Mouse (Mus musculus) T-cell, adult 2 months (primary cell): ENCODE data around the gene Arid5a.

ENCODE experiments used
- DNase-seq: peaks from one replicate; pipeline ENCODE4 v3.0.0; 2022; ENCODE audit warnings: low spot score

The Arid5a gene

DNA sequence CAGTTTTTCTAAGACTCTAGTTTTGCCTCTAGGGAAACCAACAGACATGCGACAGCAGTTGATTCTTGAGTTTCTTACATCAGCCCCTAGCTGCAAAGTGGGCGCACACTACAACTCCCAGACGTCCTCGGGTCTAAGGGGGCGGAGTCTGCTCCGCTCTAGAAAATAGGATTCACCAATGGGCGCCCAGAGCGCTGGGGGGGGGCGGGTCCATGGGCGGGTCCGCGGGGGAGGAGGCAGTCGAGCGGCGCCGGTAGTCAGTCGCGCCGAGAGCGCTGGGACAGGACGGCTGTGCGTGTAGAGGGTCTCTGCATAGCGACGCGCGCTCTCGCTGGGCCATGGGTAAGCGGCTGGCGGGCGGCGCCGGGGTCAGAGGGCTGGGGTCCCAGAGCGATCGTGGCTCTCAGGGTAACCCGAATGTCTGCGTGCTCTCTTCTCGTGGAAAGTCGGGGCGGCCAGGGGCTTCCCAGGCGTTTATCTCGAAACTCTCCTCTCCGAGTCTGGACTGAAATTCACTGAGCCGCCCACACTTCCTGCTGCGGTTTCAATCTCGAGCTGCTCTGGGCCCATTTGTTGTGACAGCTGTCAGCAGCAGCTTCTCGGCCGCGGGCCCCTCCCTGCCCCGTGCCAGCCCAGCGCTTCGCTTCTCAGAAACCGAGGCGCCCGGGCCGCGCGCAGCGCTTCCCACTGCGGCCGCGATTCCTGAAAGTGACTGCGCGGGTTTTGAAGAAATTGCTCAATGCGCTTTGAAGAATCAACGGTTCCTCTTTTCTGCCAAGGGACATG is at the start of gene Arid5a:
TSS of gene Arid5a (plus strand) at position 239 of the 786 bp plus-strand sequence.
- peak; percentile 95 for DNase-seq

DNA sequence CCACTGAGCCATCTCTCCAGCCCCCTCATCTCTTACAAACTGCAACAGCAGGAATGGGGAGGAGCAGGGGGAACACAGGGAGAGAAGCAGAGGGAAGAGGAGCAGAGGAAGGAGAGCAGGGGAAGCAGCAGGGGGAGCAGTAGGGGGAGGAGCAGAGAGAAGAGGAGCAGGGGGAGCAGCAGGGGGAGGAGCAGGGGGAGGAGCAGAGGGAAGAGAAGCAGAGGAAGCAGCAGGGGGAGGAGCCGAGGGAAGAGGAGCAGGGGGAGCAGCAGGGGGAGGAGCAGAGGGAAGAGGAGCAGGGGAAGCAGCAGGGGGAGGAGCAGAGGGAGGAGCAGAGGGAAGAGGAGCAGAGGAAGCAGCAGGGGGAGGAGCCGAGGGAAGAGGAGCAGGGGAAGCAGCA is 48.9 kb upstream of the Arid5a start:
- DNase-seq, result no peak

DNA sequence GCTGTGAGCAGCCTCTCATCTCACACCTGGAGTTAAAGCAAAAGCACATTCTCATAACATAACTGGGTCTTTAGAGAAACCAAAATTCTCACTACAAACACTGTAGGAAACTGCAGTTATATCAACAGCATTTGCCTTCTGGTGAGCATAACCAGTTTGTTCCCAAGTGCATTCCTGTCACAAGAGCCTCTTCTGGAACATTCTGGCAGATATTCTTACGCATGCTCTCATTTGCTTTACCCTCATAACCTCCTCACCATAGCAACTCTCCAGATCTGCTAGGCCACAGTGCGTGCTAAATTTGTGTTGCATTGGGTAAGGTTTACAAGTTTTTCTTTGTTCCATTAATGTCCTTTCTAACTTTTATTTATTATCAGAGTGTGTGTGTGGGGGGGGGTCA is 48.3 kb upstream of the Arid5a start:
- no peak for DNase-seq

DNA sequence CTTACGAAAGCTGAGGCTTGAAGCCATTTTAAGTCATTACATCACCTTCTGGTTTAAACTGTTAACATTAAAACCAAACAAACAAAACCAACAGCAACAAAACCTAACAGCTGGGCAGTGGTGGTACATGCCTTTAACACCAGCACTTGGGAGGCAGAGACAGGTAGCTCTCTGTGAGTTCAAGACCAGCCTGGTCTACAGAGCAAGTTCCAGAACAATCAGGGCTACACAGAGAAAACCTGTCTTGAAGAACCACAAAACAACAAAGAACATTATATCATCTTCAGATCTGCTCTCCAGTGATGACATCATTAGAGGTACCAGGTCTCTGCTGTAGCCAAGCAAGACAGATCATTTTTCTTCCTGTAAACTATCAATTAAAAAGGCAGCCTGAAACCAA is 47.1 kb upstream of the Arid5a start:
- DNase-seq, result peak; percentile 56

DNA sequence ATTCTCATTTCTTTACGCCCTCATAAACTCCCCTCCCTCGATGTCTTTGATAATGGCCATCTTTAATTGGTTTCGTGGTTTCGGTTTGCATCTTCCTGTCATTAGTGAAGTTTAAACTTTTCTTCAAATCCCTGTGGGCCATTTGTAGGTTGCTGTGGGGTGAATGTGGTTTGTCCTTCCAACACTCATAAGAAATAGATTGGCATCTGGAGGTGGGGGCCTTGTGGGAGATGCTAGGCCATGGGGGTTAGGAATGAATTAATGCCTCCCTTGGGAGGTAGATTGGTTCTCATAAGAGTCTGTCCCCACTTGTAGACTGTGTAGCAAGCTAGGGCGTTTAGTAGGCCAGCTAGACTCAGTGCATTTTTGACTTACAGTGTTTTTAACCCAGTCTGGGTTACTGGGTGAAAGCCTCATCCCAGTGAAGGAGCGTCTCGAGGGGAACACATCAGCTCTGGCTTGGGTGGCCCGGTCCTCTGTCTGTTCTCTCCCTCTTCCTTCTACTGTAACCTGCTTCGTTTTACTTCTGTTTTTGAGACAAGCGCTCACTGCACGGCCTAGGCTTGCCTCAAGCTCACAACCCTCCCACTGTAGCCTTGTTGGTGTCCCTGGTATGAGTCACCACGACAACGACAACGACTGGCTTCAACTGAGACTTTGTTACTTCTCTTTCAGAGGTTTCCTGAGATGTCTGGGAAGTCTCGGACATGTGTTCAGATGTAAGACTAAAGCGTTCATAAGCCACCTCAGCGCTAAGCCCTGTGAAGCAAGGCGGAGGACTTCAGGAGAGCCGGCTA is 45.6 kb upstream of the Arid5a start:
- DNase-seq, result peak; percentile 66

DNA sequence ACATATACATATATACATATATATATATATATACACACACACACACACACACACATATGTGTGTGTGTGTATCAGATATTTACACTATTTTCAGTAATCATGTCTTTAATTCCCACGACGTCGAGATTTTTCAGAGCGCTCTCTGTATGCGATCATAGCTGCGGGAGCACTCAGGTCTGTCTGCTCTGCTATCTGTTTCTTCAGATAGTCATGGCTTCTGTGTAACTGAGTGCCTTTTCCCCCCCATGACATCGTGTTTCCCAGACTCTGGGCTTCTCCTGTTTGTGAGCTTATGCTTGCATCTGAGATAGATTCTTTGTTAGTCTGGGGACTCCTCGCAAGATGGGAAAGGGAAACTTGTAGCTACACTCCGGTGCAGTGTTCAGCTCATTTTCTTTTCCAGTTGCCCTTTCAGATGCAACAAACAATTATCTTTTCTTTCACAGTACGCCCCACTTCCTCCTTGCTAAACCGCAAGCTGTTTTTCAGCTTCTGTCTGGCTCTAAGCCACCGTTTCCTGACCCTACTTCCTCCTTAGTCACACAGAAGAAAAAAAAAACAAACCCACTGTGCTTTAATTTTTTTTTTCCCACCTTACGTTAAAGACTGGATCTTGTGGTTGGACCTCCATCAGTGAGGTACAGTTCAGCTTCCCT is 43.6 kb upstream of the Arid5a start:
- peak; percentile 89 for DNase-seq

DNA sequence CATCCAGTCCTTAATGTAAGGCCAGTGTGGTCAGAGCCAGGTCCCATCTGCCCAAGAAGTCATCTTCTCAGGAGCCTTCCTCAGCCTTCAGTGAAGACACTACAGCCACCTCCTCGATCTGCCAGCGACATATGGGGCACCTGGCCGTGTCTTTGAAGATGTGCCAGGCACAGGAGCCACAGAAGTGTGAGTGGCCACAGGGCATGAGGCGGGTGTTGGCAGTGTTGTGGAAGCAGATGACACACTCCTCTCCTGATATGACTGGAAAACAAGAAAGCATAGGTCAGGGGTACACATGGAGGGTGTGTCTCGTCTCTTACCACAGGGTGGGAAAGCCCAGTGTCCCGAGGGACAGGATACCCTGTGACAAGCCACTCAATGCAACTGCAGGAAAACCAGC is 41.2 kb upstream of the Arid5a start:
- DNase-seq, result no peak

DNA sequence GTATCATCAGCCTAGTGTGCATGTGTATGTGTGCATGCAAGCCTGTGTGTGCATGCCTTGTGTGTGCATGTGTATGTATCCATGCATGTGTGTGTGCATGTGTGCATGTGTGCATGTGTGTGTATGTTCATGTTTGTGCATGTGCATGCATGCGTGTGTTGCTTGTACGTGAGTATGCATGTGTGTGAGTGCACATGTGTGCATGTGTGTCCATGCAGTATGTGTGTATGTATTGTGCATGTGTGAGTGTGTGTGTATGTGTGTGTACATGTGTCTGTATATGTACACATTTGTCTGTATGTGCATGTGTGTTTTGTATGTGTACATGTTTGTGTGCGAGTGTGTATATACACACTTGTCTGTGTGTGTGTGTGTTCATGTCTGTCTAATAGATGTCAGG is 39.9 kb upstream of the Arid5a start:
- DNase-seq, result no peak

DNA sequence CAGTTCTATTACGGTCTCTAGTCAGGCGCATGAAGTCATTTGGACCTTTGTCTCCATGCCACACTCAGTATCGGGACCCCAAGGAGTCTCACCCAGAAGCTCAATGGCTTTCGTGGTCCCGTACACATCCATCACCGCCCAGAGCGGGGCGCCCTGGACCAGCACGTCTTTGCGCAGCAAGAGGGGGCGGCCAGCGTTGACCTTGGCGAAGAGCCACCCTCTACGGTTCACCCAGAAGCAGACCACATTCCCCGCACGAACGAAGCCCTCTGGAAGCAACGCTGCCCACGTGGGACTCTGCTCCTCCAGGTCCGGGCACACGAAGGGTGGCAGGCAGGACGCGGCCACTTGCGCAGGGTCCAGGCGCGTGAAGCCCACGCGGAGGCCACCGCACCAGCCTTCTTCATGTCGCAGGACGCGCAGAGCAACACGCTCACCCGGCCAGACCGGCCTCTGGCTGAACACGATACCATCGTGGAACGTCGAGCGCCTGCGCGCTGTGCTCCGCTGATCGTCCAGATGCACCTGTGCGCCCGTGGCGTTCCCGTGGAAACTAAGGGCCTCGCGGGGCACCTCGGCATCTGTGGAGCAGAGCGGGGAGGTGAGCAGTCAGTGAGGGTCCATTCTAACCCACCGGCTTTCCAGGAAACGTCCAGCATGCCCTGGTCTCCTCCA is 38.3 kb upstream of the Arid5a start:
- DNase-seq, result no peak

DNA sequence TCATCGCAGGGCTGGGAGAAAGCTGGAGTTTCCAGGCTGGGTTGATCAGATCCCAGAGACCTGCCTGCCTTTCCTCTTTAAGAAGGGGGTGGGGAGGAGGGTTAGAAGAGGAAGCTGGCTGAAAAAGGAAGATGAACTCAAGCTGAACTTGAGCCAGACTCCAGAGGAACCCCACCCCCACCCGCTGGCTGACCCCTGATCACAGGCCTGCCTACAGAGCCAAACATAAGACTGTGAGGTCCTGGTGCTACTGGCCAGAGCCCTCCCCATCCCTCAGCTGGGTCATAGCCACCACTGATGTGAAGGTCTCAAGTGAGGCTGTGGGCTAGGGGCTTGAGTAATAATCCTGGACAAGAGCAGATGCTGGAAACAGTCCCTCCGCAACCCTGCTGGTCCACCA is 36.9 kb upstream of the Arid5a start:
- DNase-seq, result no peak

DNA sequence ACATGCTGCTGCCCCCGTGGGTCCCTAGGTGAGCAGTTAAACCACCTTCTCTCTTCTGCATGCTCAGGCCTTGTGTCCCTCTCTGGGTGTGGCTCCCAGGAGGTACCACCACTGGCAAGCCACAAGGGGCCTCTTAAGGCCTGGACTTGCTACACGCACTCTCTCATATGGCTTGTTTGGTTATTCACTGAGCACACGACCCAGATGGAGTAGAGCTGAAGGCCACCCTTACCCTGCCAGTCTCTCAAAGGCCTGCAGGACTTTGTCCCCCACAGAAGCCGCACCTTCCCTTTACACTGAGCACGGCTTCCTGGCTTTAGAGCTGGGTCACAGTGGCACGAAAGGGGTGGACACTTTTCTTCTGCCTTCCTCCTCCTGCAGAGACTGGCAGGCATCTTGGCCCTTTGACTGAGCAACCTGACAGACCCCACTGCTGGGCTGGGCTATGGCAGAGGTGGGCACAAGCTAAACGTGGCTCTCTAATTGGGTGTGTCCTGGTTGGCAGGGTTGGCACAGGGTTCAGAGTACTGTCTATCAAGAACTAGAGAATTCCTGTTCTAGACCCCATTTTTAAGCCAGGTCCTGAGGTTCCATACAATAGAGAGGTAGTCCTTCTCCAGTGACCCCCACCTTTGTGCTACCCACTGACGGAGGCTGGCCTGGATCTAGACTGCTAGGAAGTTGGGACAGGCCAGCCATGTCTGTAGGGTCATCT is 35.9 kb upstream of the Arid5a start:
- no peak for DNase-seq

DNA sequence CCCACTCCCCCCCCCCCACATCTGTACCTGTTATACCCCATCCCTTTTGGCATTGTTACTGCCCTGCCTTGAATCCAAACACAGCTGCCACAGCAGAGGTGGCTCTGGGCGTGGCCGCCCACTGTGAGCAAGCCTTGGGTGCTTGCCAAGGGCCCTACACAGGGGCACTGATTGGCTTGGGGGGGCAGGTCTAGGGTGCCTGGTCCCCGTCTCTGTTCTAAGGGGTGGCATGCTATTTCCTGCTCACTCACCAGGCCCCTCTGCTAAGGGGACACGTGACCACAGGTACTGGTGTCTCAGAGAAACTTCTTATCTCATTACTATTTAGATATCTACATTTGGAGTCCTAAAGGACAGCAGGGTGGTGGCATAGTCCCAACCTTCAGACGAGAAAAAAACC is 35.0 kb upstream of the Arid5a start:
- DNase-seq, result peak; percentile 82

DNA sequence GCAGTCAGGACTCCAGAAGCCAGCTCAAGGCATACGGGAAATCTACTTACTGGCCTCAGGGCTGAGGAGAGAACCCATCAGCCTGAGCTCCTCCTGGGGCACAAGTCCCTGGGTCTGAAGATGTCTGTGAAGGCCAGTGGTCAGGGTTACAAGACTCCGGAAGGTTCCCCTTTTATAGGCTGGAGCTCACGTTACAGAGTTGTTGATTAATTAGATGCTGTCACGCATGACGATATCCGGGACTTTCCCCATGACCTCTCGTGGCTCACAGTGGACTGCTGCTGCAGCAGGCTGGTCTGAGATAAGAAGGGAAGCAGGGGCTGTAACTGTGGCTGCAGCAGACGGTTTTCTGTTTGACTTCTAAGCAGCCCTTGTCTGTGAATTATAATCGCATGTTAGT is 34.2 kb upstream of the Arid5a start:
- peak; percentile 77 for DNase-seq

DNA sequence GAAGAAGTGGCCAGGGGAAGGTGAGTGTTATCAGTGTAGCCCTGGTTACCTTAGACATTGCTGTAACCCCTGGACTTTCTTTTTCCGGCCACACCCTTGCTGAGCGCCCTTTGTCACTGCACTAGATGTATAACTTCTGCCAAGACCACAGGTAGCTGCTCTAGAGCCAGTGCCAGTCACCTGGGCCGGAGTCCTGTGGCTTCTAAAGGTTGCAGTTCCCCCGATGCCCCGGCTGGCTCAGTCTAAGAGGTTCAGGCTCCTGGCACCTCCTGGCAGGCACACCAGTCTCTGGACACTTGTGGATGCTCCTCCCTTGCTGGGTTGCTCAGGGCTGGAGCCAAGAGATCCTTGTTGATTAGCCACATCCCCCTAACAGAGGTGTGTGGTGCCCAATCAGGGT is 33.1 kb upstream of the Arid5a start, which contains the start of gene Neurl3:
TSS of gene Neurl3 (minus strand) at position 225 of the 400 bp plus-strand sequence.
- no peak for DNase-seq

DNA sequence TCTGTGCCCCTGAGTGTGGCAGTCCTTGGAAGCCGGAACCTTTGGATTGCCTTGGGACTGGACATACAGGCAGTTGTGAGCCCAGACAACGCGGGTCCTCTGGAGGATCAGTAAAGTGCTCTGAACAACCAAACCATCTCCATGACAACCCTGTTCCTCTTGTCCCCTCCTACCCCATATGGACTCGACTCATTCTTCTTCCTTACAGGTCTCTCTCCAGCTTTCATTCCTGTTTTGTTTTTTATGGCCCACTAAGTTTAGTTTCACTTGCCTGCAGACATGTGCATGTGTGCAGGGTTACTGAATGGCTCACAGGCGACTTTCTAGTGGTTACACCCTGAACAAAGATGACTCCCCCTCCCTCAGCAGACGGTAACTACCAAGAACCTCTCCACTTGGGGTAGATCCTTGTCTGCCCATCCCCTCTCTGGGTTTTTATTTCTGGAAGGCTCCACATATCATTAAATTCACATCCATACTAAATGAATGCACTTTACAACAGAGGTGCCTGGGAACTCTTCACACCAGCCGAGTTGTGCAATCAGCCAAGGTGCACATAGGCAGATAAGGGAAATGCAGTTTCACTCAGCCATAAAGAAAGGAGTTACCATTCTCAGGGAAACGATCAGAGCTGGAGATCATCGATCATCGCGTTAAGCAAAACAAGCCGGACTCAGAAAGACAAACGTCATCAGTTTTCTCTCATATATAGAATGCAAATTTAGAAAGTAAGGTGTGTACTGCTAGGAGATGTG is 31.7 kb upstream of the Arid5a start:
- no peak for DNase-seq

DNA sequence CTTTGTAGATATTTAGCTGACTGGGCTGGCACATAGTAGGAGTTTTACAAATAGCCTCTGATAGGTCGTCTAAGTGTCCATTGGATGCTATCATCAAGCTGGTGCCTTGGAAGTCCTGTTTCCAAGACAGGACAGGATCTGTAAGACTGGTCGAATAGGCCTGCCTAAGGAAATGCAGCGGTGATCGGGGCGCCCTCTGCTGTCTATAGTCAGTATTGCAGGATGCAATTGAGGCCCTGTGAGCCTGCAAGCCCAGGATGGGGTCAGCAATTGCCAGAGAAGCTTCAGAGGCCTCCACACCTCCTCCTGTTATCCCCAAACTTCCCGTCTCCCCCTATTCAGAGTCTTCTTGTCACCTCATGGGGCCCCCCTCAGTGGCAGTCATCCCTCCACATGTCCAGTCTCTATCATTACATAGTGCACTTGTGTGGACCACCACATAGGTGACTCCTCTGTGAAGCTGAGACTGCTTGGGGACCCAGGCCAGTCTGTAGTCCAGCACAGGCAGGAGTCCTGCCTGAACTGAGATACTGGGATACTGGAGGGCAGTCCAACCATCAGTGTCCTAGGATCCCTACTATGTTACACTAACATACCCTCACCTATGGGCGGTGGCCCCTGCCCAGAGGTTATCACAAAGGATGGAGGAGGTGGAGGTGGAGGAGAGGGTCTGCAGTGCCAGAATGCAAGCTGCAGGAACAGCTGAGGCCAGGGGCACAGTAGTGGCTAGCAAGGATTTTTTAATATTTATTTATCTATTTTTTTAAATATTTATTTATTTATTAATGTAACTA is 30.1 kb upstream of the Arid5a start:
- DNase-seq, result peak; percentile 83

DNA sequence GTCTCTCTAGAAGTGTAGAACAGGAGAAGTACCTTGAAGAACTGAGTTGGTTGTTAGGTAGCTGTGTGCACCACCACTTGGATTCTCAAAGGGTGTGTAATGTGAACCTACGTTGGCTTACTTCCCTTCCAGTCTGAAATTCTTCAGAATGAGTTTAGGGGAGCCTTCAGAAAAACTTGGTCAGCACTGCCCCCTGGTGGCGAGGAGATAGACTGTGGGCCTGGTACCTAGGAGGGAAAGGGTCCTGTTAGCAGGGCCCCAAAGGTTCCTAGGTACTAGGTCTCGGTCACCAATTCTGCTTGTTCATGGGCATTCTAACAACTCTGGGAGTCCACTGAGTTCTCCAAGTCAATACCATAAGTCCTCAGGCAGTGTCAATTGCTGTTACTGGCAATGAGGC is 28.3 kb upstream of the Arid5a start:
- DNase-seq, result peak; percentile 86

DNA sequence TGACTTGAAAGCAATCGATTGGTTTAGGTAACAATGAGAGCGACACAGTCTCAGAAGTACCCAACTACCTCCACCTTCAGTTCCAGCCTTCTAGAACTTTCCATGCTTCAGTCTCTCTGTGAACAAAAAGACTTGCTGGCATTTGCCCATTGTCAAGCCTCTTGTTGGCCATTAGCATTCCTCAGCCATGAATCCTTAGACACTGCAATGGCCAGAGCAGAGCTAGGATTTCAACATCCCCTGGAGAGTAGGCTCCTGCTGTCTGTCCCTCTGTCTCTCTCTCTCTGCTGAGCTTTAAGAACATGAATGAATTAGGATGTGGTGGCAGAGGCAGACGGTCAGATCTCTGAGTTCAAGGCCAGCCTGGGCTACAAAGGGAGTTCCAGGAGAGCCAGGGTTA is 26.6 kb upstream of the Arid5a start:
- no peak for DNase-seq

DNA sequence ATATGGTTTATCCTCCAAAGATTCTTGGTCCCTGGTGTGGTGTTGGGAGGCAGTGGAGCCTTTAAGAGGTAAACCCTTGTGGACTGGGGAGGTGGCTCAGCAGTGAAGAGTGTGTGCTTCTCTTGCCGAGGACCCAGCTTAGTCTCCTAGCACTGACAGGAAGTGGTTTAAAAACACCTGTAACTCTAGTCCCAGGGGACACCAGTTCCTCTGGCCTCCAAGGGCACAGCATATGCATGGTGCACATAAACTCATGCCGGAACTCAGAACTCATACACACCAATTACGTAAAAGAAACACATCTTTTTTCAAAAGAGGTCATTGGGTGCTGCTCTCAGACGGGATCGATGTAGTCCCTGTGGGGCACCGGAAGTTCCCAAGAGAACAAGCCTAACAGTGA is 25.7 kb upstream of the Arid5a start:
- peak; percentile 72 for DNase-seq

DNA sequence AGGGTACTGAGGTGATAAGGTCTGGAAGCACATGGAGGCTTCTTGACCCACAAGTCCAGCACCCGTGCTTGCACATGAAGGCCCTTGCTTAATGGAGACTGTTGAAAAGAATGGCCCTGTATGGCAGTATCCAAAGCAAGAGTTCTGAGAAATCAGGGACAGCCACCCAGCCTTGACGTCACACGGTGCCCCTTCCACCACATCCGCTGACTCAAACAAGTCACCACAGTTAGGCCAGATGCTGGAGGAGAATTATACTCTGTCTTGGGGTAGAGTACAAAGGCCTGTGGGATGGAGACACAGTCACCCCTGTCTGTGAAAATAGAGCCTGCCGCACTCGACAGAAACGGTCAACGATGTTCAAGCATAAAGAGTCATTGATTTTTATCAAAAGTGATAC is 14.1 kb upstream of the Arid5a start:
- peak; percentile 84 for DNase-seq
